ENCODE assay signal across 25 mouse cellular contexts in genomic region chr7:123455088-123455487, GRCm38 (mm10). TPM values are rescaled to one million over a fixed set of nuclear protein-coding genes. Genes with fewer than 3 reads are reported as not detected.
A peak's percentile ranks its signal among the peaks of the same experiment; 100 is the strongest.
DNase-seq lines count a peak whose midpoint lies in the region; ATAC-seq and TF ChIP-seq lines count a peak whose summit lies in the region.
"Had no signal": no experiment of that assay in that cellular context is flagged by ENCODE, and none has a peak within 500 bp of the region (broad histone marks: within the 10 kb centered on the region; RNA-seq: fewer than 3 reads in every experiment).

No protein-coding gene starts in this region.

- H3K27ac ChIP-seq in limb, embryonic 11.5 days (replicated peaks; ENCODE audit: low read depth, low read length) = no peak overlapping the region
- H3K27ac ChIP-seq in limb, embryonic 10.5 days = no peak overlapping the region
- H3K27ac ChIP-seq: embryonic facial prominence, embryonic 13.5 days; heart, embryonic 10.5 days; hindbrain, embryonic 13.5 days; hindbrain, postnatal 0 days; intestine, embryonic 15.5 days had no signal

- no peak for ATAC-seq in limb, embryonic 11.5 days (ENCODE audit: insufficient number of reproducible peaks, low FRiP score, low TSS enrichment, low read depth)
- ATAC-seq in granulocyte monocyte progenitor cell, adult 5-6 weeks (replicated peaks; ENCODE audit: poor library complexity, severe bottlenecking) = peak; percentile 42; the same call in 1 of the 2 replicates
- ATAC-seq: activated CD4-positive, CD25-positive, alpha-beta regulatory T cell, adult 4 months; forebrain, embryonic 14.5 days; hindbrain, postnatal 0 days; intestine, embryonic 15.5 days had no signal

- WGBS in limb, embryonic 11.5 days = 92% methylated on average over 3 of the region's 3 CpGs
- WGBS in limb, embryonic 10.5 days = 90% methylated on average over 3 of the region's 3 CpGs

- H3K4me1 ChIP-seq in limb, embryonic 11.5 days (ENCODE audit: control insufficient read depth, insufficient read depth, low read length) = no peaks in the 10 kb centered on the region
- H3K4me1 ChIP-seq in limb, embryonic 10.5 days = no peaks in the 10 kb centered on the region
- H3K4me1 ChIP-seq: embryonic facial prominence, embryonic 13.5 days; hindbrain, embryonic 13.5 days; intestine, embryonic 15.5 days had no signal

- H3K79me3 ChIP-seq in C2C12 (ENCODE audit: low read depth) = no peaks in the 10 kb centered on the region

- no peaks in the 10 kb centered on the region for H3K36me3 ChIP-seq in limb, embryonic 11.5 days (ENCODE audit: control insufficient read depth, insufficient read depth, low read length)
- H3K36me3 ChIP-seq in limb, embryonic 10.5 days = no peaks in the 10 kb centered on the region
- no peaks in the 10 kb centered on the region for H3K36me3 ChIP-seq in C2C12 (ENCODE audit: control insufficient read depth, insufficient read depth)
- H3K36me3 ChIP-seq: embryonic facial prominence, embryonic 13.5 days; heart, embryonic 10.5 days; hindbrain, embryonic 13.5 days; intestine, embryonic 15.5 days had no signal

- H3K9ac ChIP-seq in limb, embryonic 11.5 days (ENCODE audit: low read length) = no peak overlapping the region
- H3K9ac ChIP-seq: embryonic facial prominence, embryonic 13.5 days; hindbrain, embryonic 13.5 days; intestine, embryonic 15.5 days had no signal

- H3K9me3 ChIP-seq in limb, embryonic 11.5 days (ENCODE audit: control insufficient read depth, low read length) = no peaks in the 10 kb centered on the region
- H3K9me3 ChIP-seq in limb, embryonic 10.5 days (replicated peaks) = no peaks in the 10 kb centered on the region
- H3K9me3 ChIP-seq: embryonic facial prominence, embryonic 13.5 days; heart, embryonic 10.5 days; hindbrain, embryonic 13.5 days; intestine, embryonic 15.5 days had no signal

- H3K4me3 ChIP-seq in limb, embryonic 11.5 days (ENCODE audit: low read depth, low read length) = no peak overlapping the region
- no peak overlapping the region for H3K4me3 ChIP-seq in limb, embryonic 10.5 days
- H3K4me3 ChIP-seq in C2C12 (ENCODE audit: insufficient read depth, poor library complexity, severe bottlenecking) = no peak overlapping the region
- H3K4me3 ChIP-seq: embryonic facial prominence, embryonic 13.5 days; heart, embryonic 10.5 days; hindbrain, embryonic 13.5 days; intestine, embryonic 15.5 days had no signal

- H3K4me2 ChIP-seq in limb, embryonic 11.5 days (ENCODE audit: low read depth, severe bottlenecking) = no peak overlapping the region
- H3K4me2 ChIP-seq: embryonic facial prominence, embryonic 13.5 days; hindbrain, embryonic 13.5 days; intestine, embryonic 15.5 days had no signal

- no peak overlapping the region for H3ac ChIP-seq in C2C12 (ENCODE audit: control insufficient read depth, insufficient read length, low read depth)

- no peaks in the 10 kb centered on the region for H3K79me2 ChIP-seq in C2C12 (ENCODE audit: control insufficient read depth, insufficient read depth)

- peak; percentile 11 for DNase-seq in limb, embryonic 11.5 days (ENCODE audit: low spot score)
- no peak for DNase-seq in limb, embryonic 10.5 days (ENCODE audit: low spot score)
- peak; percentile 76 for DNase-seq in 3T3-L1 (ENCODE audit: low read depth, low spot score)
- no peak for DNase-seq in right cerebral cortex, postnatal 10 days (ENCODE audit: low spot score in 2 of 2)
- no peak for DNase-seq in frontal cortex, postnatal 14 days (ENCODE audit: low spot score in 2 of 2)
- DNase-seq: adrenal gland, postnatal 14 days; cerebellum, adult 11-12 months; cerebellum, adult 9-10 months; cerebellum, postnatal 25 days; gastrocnemius, postnatal 14 days; heart, adult 18-20 months; heart, postnatal 10 days; kidney, adult 2 months had no signal

- no peaks in the 10 kb centered on the region for H3K27me3 ChIP-seq in limb, embryonic 11.5 days (ENCODE audit: control insufficient read depth, insufficient read depth, low read length)
- H3K27me3 ChIP-seq in limb, embryonic 10.5 days (ENCODE audit: low read depth, poor library complexity, severe bottlenecking) = no peaks in the 10 kb centered on the region
- no peaks in the 10 kb centered on the region for H3K27me3 ChIP-seq in C2C12 (ENCODE audit: control insufficient read depth, insufficient read depth, insufficient read length)
- H3K27me3 ChIP-seq: embryonic facial prominence, embryonic 13.5 days; hindbrain, embryonic 13.5 days; intestine, embryonic 15.5 days had no signal

- TF ChIP-seq CTCF in C2C12 (IDR thresholded peaks at IDR 0.05; ENCODE audit: control insufficient read depth, insufficient read depth, insufficient read length) = no peak

TF ChIP-seq in C2C12, 6 proteins besides CTCF, POLR2A, EP300 and RAD21:
- TF ChIP-seq CEBPB (IDR thresholded peaks at IDR 0.05; ENCODE audit: low read depth) = peak; percentile 89
- no peak for TF ChIP-seq FOSL1 (IDR thresholded peaks at IDR 0.05; ENCODE audit: insufficient read depth, low read length, poor library complexity, severe bottlenecking)

RNA-seq across cellular contexts. Expression of gene Aqp8, which starts 7.0 kb away (rescaled TPM):
- polyA plus RNA-seq in limb, embryonic 11.5 days (2014; fragmentation: Nextera tagmentation; extraction: Ambion mirVana) = 0.39 and 0.55 TPM in 2 replicates
- 0.23 and 0.68 TPM in 2 replicates for polyA plus RNA-seq in limb, embryonic 10.5 days (2016; fragmentation: Nextera tagmentation; extraction: Ambion mirVana)
- polyA plus RNA-seq in C2C12 (2012; fragmentation: generic; extraction: Trizol) = 0.02 TPM
- total RNA-seq in granulocyte monocyte progenitor cell, adult 5-6 weeks (2014; fragmentation: Nextera tagmentation) = not detected in 2 replicates
- not detected in 2 replicates for total RNA-seq in granulocyte monocyte progenitor cell, adult 5-6 weeks (2017)
- total RNA-seq: adrenal gland, adult 18-20 months; gastrocnemius, postnatal 14 days; hematopoietic stem cell, adult 5-6 weeks; hindbrain, postnatal 0 days had no signal
- polyA plus RNA-seq: activated CD4-positive, CD25-positive, alpha-beta regulatory T cell, adult 4 months; cortical plate, adult 2 months; embryonic facial prominence, embryonic 13.5 days; forebrain, embryonic 14.5 days; hindbrain, embryonic 13.5 days had no signal

RNA-seq across cellular contexts. Expression of gene Zkscan2, which starts 45.2 kb away (rescaled TPM):
- polyA plus RNA-seq in limb, embryonic 11.5 days (2014; fragmentation: Nextera tagmentation; extraction: Ambion mirVana) = 5.3 and 7.1 TPM in 2 replicates
- polyA plus RNA-seq in limb, embryonic 10.5 days (2016; fragmentation: Nextera tagmentation; extraction: Ambion mirVana) = 2.2 and 3.8 TPM in 2 replicates
- polyA plus RNA-seq in C2C12 (2012; fragmentation: generic; extraction: Trizol) = not detected
- 0.11 TPM in 1 of 2 replicates, not detected in the other for total RNA-seq in granulocyte monocyte progenitor cell, adult 5-6 weeks (2014; fragmentation: Nextera tagmentation)
- total RNA-seq in granulocyte monocyte progenitor cell, adult 5-6 weeks (2017) = not detected in 2 replicates
- total RNA-seq: hematopoietic stem cell, adult 5-6 weeks had no signal

Comparison
In these comparisons a context has a peak if more than half of its experiments do, and no peak if none do; other contexts are left out.
1. DNase-seq: peak in limb, embryonic 11.5 days (single experiment) and 3T3-L1 (single experiment); none in limb, embryonic 10.5 days (single experiment), right cerebral cortex, postnatal 10 days (0 of 2) and frontal cortex, postnatal 14 days (0 of 2).